Mouse (Mus musculus): ENCODE data around the gene Map7d1.

The Map7d1 gene

DNA sequence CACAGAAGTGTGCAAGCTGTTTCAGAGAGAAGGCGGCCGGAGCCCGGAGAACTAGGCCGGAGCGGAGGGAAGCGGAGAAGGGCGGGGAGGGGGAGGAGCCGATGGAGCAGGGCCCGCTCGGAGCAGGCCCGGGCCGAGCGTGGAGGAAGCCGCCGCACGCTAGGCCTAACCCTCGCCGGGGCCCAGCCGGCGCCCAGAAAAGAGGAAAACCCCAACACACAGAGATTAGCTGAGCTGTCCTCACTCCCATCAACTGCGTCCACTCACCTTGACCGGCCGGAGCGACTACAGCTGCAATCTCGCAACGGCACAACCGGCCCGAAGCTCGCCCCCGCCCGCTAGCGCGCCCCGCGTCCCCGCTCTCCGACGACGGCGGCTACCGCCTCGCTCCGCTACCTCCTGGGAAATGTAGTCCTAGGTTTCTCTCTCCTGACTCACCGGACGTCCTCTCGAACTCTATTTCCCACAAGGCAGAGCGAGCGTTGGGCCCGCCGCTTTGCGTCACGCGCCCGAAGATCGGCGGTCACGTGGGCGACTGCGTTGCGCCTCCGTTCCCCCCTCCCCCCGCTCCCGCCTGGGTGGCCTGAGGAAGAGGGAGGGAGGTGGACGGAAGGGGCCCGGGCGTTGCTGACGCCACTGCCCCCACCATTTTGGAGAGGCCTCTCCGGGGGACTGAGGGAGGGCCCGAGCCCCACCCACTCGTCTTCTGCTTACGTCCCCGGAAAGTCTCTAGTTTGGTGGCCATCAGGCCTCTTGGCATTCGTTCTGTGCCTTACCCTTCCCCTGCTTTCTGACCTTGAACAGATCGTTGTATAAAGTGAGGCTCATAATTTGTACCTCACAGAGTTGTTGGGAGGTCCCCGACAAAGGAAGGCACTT is 53.6 kb downstream of the Map7d1 start, which contains the start of gene Thrap3:
Gene Thrap3, minus strand, starts transcription at position 458 of the 879 bp plus-strand sequence.
- DNase-seq (ENCODE audit: low read depth, low spot score): peak; percentile 99

DNA sequence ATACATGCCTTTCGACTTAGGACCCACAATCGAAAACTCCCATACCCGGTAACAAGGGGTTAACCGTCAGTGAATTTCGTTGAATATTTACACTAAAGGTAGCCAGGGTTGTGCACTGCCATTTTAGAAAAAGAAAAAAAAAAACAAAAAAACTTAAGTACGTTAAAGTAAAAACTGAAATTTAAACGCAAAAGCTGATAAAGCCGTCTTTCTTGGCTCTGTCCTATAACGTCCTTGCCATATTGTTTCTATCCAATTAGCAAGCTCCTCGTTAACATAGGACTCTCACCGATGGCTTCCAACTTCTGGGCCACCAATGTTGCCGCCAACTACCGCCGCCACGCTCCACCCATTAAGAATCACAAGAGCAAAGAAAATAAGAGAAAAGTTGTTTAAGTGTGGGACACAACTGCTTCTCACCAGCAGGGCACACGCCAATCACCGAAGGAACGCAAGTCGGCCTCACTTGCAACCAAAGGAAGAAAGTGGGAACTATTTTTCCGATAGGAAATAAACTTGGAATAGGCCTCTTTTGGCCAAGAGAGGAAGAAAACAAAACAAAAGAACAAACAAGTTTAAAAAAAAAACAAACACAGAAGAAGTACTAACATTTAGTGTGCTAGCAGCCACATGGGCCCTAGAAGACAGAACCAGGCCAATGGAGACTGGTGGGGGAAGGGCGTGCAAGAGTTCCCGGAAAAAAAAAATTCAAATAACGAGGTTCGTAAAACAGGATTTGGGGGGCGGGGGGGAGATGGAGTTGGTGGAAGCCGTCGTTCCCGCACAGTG is 54.4 kb downstream of the Map7d1 start:
- peak; percentile 85 for DNase-seq (ENCODE audit: low read depth, low spot score)

DNA sequence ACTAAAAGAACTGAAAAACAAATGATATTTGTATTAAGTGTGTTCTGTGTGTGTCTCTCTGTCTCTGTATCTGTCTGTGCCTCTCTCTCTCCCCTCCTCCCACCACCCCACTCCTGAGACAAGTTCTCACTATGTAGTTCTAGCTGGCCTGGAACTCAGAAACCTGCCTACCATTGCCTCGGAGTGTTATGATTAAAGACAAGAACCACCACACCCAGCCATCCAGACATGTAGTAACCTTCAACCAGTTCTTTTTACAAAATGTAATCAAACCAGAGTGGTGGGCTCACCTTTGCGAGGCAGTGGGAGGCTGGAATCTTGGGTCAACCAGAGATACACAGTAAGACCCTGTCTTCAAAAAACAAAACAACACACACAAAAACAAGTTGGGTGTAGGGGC is 55.5 kb downstream of the Map7d1 start:
- no peak for DNase-seq (ENCODE audit: low read depth, low spot score)

DNA sequence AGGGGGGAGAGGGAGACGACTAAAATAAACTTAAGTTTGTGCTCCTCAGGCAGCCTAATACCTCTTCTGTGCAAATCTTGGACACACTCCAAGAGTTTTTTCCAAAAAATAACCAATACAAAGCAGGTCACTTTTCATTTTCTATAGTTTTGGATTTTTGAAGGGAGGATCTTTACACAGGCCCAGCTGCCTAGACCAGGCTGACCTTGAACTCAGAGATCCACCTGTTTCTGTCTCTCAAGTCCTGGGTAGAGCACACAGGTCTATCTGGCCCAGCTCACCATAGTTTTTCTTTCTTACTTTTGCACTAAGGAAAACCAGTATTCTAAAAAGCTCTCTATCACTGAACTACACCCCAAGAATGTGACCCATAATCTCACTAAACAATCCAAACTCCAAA is 56.1 kb downstream of the Map7d1 start:
- no peak for DNase-seq (ENCODE audit: low read depth, low spot score)

DNA sequence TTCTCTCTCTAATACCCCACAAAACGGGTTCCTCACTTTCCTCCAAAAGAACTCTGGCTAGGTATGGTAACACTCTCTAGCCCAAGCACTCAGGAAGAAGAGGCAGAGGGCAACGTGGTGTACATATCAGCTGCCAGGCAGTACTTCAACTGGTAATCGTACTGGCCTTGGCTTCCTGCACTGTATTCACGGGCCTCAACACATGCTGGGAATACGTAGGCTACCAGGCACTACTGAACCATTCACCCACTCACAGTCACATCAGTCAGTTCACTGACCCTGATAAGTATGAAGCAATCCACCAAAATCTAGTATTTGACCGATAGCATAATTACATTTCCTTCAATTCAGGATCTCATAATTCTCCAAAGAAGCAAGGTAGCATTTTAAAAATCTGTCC is 56.6 kb downstream of the Map7d1 start:
- DNase-seq (ENCODE audit: low read depth, low spot score): no peak

DNA sequence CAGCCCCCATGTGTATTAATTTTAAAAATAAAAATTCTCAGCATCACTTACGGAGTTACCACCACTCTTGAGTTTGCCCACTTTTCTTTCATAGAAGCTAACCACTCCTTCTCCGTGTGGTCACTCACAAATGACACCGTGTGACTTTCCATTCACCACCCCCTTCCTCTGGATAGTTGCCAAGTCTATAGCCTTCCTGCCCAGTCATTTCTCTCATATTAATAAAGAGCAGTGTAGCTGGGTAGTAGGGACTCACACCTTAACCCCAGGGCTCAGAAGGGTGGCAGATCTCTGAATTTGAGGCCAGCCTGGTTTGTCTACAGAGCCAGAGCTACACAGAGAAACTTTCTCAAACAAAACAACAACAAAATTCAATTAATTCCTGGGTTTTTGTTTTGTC is 58.7 kb downstream of the Map7d1 start:
- no peak for DNase-seq (ENCODE audit: low read depth, low spot score)

DNA sequence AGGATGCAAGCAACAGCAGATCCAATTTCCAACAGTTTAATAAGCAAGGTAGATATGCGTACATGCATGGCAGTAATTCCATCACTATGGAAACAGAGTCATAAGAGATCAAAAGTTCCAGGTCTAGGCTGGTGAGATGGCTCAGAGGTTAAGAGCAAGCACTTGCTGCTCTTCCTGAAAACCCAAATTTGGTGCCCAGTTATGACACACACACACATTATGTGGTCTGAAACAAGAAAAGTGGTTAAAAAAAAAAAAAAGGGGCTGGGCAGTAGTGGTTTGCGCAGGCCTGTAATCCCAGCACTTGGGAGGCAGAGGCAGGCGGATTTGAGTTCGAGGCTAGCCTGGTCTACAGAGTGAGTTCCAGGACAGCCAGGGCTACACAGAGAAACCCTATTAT is 61.2 kb downstream of the Map7d1 start:
- no peak for DNase-seq (ENCODE audit: low read depth, low spot score)

DNA sequence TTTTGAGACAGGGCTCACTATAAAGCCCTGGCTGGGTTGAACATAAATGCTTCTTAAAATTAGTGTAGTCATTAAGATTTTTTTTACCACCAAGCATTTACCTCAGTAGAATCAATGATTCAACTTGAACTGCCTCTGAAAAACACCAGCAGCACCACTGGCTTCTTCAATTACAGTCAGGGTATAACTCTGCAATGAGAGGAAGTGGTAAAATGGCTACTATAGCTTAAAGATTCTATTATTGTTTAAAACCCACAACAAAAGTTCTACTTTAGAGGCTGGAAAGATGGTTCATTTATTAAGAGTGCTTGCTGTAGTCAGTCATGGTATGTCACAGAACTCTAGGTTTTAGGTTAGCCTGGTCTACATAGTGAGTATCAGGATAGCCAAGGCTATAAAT is 61.9 kb downstream of the Map7d1 start:
- no peak for DNase-seq (ENCODE audit: low read depth, low spot score)

DNA sequence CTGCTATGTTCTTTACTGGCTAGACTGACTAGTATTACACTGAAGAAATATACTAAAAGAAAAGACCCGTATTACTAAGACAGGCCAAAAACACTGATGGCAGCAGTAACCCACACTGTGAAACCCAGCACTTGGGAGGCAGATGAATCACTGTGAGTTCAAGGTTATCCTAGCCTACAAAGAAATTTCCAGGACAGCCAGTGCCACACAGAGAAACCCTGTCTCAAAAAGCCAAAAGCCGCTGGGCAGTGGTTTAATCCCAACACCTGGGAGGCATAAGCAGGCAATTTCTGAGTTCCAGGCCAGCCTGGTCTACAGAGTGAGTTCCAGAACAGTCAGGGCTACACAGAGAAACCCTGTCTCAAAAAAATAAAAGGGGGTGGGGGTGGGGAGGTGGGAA is 65.5 kb downstream of the Map7d1 start:
- DNase-seq (ENCODE audit: low read depth, low spot score): no peak

DNA sequence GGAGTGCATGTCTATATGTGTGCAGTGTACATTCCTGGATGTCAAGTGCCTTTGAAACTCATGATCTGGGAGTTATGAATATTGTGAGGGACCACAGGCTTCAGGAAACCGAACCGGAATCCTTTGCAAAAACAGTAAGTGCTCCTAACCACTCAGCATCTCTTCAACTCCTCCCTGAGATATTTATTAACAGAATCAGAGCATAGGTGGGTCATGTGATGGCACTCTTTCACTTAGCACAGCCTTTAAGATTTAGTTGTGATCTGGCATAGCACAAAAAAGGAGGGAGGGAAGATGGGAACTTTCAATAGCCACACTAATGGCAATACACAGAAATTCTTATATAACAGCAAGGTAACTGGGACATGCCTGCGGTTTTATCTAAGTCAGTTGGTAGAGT is 69.0 kb downstream of the Map7d1 start:
- DNase-seq (ENCODE audit: low read depth, low spot score): no peak

DNA sequence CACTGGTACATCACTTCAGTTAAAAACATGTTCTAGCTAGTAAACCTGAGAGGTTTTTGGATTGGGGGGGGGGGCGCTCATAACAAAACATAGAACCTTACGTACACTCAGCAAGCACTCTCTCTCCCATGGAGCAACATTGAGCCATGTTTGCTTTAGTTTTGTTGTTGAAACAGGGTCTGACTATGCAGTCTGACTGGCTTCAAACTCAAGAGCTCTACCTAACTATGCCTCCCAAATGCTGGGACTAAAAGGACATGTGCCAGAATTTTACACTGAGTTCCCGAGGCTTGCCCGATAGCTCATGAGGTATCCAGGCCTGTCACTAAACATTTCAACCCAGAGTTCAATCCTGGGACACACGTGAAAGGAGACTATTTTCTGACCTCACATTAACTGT is 73.1 kb downstream of the Map7d1 start:
- DNase-seq (ENCODE audit: low read depth, low spot score): no peak

All from ZHBTc4 (cell line).